Mouse (Mus musculus): ENCODE data around the gene Prkce. TPM values are rescaled to one million over a fixed set of nuclear protein-coding genes. Genes with fewer than 3 reads are reported as not detected.

The Prkce gene
- polyA plus RNA-seq, 1 experiment: not detected

GRCm38 (mm10) chr17:86486657-86487056, 319.1 kb downstream of the Prkce start:
- Histone ChIP-seq H3K4me3 (ENCODE audit: insufficient read depth, low read depth, low read length) (no peak overlapping the region), H3K4me1 (ENCODE audit: control insufficient read depth, insufficient read depth, low read length) (no peaks in the 10 kb centered on the region), H3K27ac (ENCODE audit: insufficient read depth, low read depth, low read length) (no peak overlapping the region)
- TF ChIP-seq POLR2A (IDR thresholded peaks at IDR 0.05; ENCODE audit: insufficient read depth, low read depth, low read length) (no peak), CTCF (IDR thresholded peaks at IDR 0.05; ENCODE audit: insufficient read depth, low read depth, low read length) (no peak)
- WGBS: 96% methylated on average over 5 of the region's 5 CpGs

GRCm38 (mm10) chr17:86487450-86487849, 319.9 kb downstream of the Prkce start:
- Histone ChIP-seq H3K4me3 (ENCODE audit: insufficient read depth, low read depth, low read length) (no peak overlapping the region), H3K27ac (ENCODE audit: insufficient read depth, low read depth, low read length) (no peak overlapping the region), H3K4me1 (ENCODE audit: control insufficient read depth, insufficient read depth, low read length) (no peaks in the 10 kb centered on the region)
- WGBS: 88% methylated on average over 3 of the region's 3 CpGs
- no peak for TF ChIP-seq POLR2A (IDR thresholded peaks at IDR 0.05; ENCODE audit: insufficient read depth, low read depth, low read length)
- TF ChIP-seq CTCF (IDR thresholded peaks at IDR 0.05; ENCODE audit: insufficient read depth, low read depth, low read length): no peak

GRCm38 (mm10) chr17:86489827-86490226, 322.2 kb downstream of the Prkce start:
- H3K27ac ChIP-seq (ENCODE audit: insufficient read depth, low read depth, low read length): no peak overlapping the region
- no peak for TF ChIP-seq CTCF (IDR thresholded peaks at IDR 0.05; ENCODE audit: insufficient read depth, low read depth, low read length)
- TF ChIP-seq POLR2A (IDR thresholded peaks at IDR 0.05; ENCODE audit: insufficient read depth, low read depth, low read length): no peak
- H3K4me3 ChIP-seq (ENCODE audit: insufficient read depth, low read depth, low read length): no peak overlapping the region
- no peaks in the 10 kb centered on the region for H3K4me1 ChIP-seq (ENCODE audit: control insufficient read depth, insufficient read depth, low read length)
- WGBS: 94% methylated on average over 10 of the region's 10 CpGs

GRCm38 (mm10) chr17:86492376-86492775, 324.8 kb downstream of the Prkce start:
- 84% methylated on average over 7 of the region's 7 CpGs for WGBS
- H3K27ac ChIP-seq (ENCODE audit: insufficient read depth, low read depth, low read length): no peak overlapping the region

GRCm38 (mm10) chr17:86493891-86494420, 326.4 kb downstream of the Prkce start:
- no peak overlapping the region for H3K4me3 ChIP-seq (ENCODE audit: insufficient read depth, low read depth, low read length)
- TF ChIP-seq POLR2A (IDR thresholded peaks at IDR 0.05; ENCODE audit: insufficient read depth, low read depth, low read length): no peak
- TF ChIP-seq CTCF (IDR thresholded peaks at IDR 0.05; ENCODE audit: insufficient read depth, low read depth, low read length): no peak
- WGBS: 84% methylated on average over 8 of the region's 8 CpGs
- H3K4me1 ChIP-seq (ENCODE audit: control insufficient read depth, insufficient read depth, low read length): no peaks in the 10 kb centered on the region
- H3K27ac ChIP-seq (ENCODE audit: insufficient read depth, low read depth, low read length): no peak overlapping the region

More at GRCm38 (mm10) chr17:86492376-86492775, 324.8 kb downstream of the Prkce start:
- H3K4me3 ChIP-seq (ENCODE audit: insufficient read depth, low read depth, low read length): no peak overlapping the region
- TF ChIP-seq CTCF (IDR thresholded peaks at IDR 0.05; ENCODE audit: insufficient read depth, low read depth, low read length): no peak
- no peak for TF ChIP-seq POLR2A (IDR thresholded peaks at IDR 0.05; ENCODE audit: insufficient read depth, low read depth, low read length)
- H3K4me1 ChIP-seq (ENCODE audit: control insufficient read depth, insufficient read depth, low read length): no peaks in the 10 kb centered on the region

GRCm38 (mm10) chr17:86494494-86494893, 326.9 kb downstream of the Prkce start:
- no peak overlapping the region for H3K4me3 ChIP-seq (ENCODE audit: insufficient read depth, low read depth, low read length)
- TF ChIP-seq CTCF (IDR thresholded peaks at IDR 0.05; ENCODE audit: insufficient read depth, low read depth, low read length) (no peak), POLR2A (IDR thresholded peaks at IDR 0.05; ENCODE audit: insufficient read depth, low read depth, low read length) (no peak)
- H3K4me1 ChIP-seq (ENCODE audit: control insufficient read depth, insufficient read depth, low read length): no peaks in the 10 kb centered on the region; the same call in 1 of the 2 replicates
- WGBS: 82% methylated on average over 6 of the region's 6 CpGs
- H3K27ac ChIP-seq (ENCODE audit: insufficient read depth, low read depth, low read length): no peak overlapping the region

- peaks cover 3% of the 10 kb centered on the region for H3K4me1 ChIP-seq (ENCODE audit: control insufficient read depth, insufficient read depth, low read length)
- no peak overlapping the region for H3K27ac ChIP-seq (ENCODE audit: insufficient read depth, low read depth, low read length)
- no peak for TF ChIP-seq CTCF (IDR thresholded peaks at IDR 0.05; ENCODE audit: insufficient read depth, low read depth, low read length)
- no peak for TF ChIP-seq POLR2A (IDR thresholded peaks at IDR 0.05; ENCODE audit: insufficient read depth, low read depth, low read length)
- no peak overlapping the region for H3K4me3 ChIP-seq (ENCODE audit: insufficient read depth, low read depth, low read length)
- WGBS: 55% methylated on average over 6 of the region's 6 CpGs
Measured at GRCm38 (mm10) chr17:86494895-86495294, 327.3 kb downstream of the Prkce start.

GRCm38 (mm10) chr17:86496123-86496771, 328.7 kb downstream of the Prkce start:
- TF ChIP-seq CTCF (IDR thresholded peaks at IDR 0.05; ENCODE audit: insufficient read depth, low read depth, low read length) (no peak), POLR2A (IDR thresholded peaks at IDR 0.05; ENCODE audit: insufficient read depth, low read depth, low read length) (no peak)
- H3K4me3 ChIP-seq (ENCODE audit: insufficient read depth, low read depth, low read length): no peak overlapping the region
- 93% methylated on average over 9 of the region's 9 CpGs for WGBS

GRCm38 (mm10) chr17:86497302-86497701, 329.7 kb downstream of the Prkce start:
- Histone ChIP-seq H3K4me3 (ENCODE audit: insufficient read depth, low read depth, low read length) (no peak overlapping the region), H3K27ac (ENCODE audit: insufficient read depth, low read depth, low read length) (no peak overlapping the region), H3K4me1 (ENCODE audit: control insufficient read depth, insufficient read depth, low read length) (peaks cover 3% of the 10 kb centered on the region)
- WGBS: 94% methylated on average over 4 of the region's 4 CpGs
- TF ChIP-seq POLR2A (IDR thresholded peaks at IDR 0.05; ENCODE audit: insufficient read depth, low read depth, low read length) (no peak), CTCF (IDR thresholded peaks at IDR 0.05; ENCODE audit: insufficient read depth, low read depth, low read length) (no peak)

More at GRCm38 (mm10) chr17:86496123-86496771, 328.7 kb downstream of the Prkce start:
- no peak overlapping the region for H3K27ac ChIP-seq (ENCODE audit: insufficient read depth, low read depth, low read length)
- H3K4me1 ChIP-seq (ENCODE audit: control insufficient read depth, insufficient read depth, low read length): peaks cover 3% of the 10 kb centered on the region
